Mouse (Mus musculus) erythroblast, embryonic 14.5 days (primary cell): ENCODE measurements around the gene D630039A03Rik. TPM values are rescaled to one million over a fixed set of nuclear protein-coding genes. Genes with fewer than 3 reads are reported as not detected.

Source experiments
- H3K27me3 ChIP-seq: 2 replicates; pipeline ENCODE4 v1.6.1; 2012; ENCODE audit warnings: inconsistent platforms; ENCODE audit not compliant: control insufficient read depth
- H3K36me3 ChIP-seq: 2 replicates; pipeline ENCODE4 v1.6.1; 2012; ENCODE audit warnings: mild to moderate bottlenecking, inconsistent platforms; ENCODE audit not compliant: control insufficient read depth
- H3K4me1 ChIP-seq: 2 replicates; pipeline ENCODE4 v1.6.1; 2012; ENCODE audit warnings: inconsistent platforms; ENCODE audit not compliant: control insufficient read depth
- H3K4me3 ChIP-seq: replicated peaks from 2 replicates; pipeline ENCODE3; 2012; ENCODE audit warnings: moderate library complexity, mild to moderate bottlenecking, inconsistent platforms
- H3K9me3 ChIP-seq: 2 replicates; pipeline ENCODE4 v1.6.1; 2012; ENCODE audit warnings: low read length, inconsistent platforms, mixed read lengths; ENCODE audit not compliant: control insufficient read depth
- GATA1 ChIP-seq: IDR thresholded peaks from 2 replicates; pipeline ENCODE4 v1.6.1; 2012; ENCODE audit warnings: low read length, inconsistent platforms, mixed read lengths
- TAL1 ChIP-seq: IDR thresholded peaks from 3 replicates; pipeline ENCODE4 v1.6.1; 2012; ENCODE audit warnings: low read length, inconsistent platforms, mixed read lengths
- polyA plus RNA-seq: library from polyadenylated mRNA; stranded (reverse); fragments of >175 nt; gene quantifications from 2 replicates; pipeline ENCODE4 v1.2.3, GENCODE M21; 2012

The D630039A03Rik gene
- polyA plus RNA-seq, 1 experiment = not detected

GRCm38 (mm10) chr4:57885186-57885585 is 30.9 kb downstream of the D630039A03Rik start:
- no peaks in the 10 kb centered on the region for H3K4me1 ChIP-seq

GRCm38 (mm10) chr4:57884511-57884910 is 31.6 kb downstream of the D630039A03Rik start:
- Histone ChIP-seq H3K27me3 (no peaks in the 10 kb centered on the region), H3K36me3 (no peaks in the 10 kb centered on the region), H3K4me3 (no peak overlapping the region), H3K9me3 (0 out of 2 replicates have a peak, but pooled peaks cover 4% of the 10 kb centered on the region), H3K4me1 (no peaks in the 10 kb centered on the region)
- TF ChIP-seq TAL1 = no peak
- TF ChIP-seq GATA1 = no peak

More at GRCm38 (mm10) chr4:57885186-57885585, 30.9 kb downstream of the D630039A03Rik start:
- Histone ChIP-seq H3K4me3 (no peak overlapping the region), H3K9me3 (0 out of 2 replicates have a peak, but pooled peaks cover 4% of the 10 kb centered on the region), H3K36me3 (no peaks in the 10 kb centered on the region), H3K27me3 (no peaks in the 10 kb centered on the region)
- no peak for TF ChIP-seq TAL1
- no peak for TF ChIP-seq GATA1

- Histone ChIP-seq H3K36me3 (no peaks in the 10 kb centered on the region), H3K27me3 (no peaks in the 10 kb centered on the region), H3K4me1 (no peaks in the 10 kb centered on the region), H3K4me3 (no peak overlapping the region), H3K9me3 (0 out of 2 replicates have a peak, but pooled peaks cover 4% of the 10 kb centered on the region)
- TF ChIP-seq TAL1 (no peak), GATA1 (no peak)
Observed at GRCm38 (mm10) chr4:57883520-57884421, 32.3 kb downstream of the D630039A03Rik start.

GRCm38 (mm10) chr4:57879804-57880357 is 36.2 kb downstream of the D630039A03Rik start:
- no peaks in the 10 kb centered on the region for H3K4me1 ChIP-seq
- TF ChIP-seq TAL1 = no peak
- TF ChIP-seq GATA1 = no peak
- H3K27me3 ChIP-seq = no peaks in the 10 kb centered on the region
- H3K9me3 ChIP-seq = 0 out of 2 replicates have a peak, but pooled peaks cover 4% of the 10 kb centered on the region
- no peak overlapping the region for H3K4me3 ChIP-seq
- no peaks in the 10 kb centered on the region for H3K36me3 ChIP-seq

GRCm38 (mm10) chr4:57879137-57879536 is 37.0 kb downstream of the D630039A03Rik start:
- H3K36me3 ChIP-seq = no peaks in the 10 kb centered on the region
- H3K4me3 ChIP-seq = no peak overlapping the region
- H3K9me3 ChIP-seq = 0 out of 2 replicates have a peak, but pooled peaks cover 4% of the 10 kb centered on the region
- TF ChIP-seq GATA1 (no peak), TAL1 (no peak)
- H3K27me3 ChIP-seq = no peaks in the 10 kb centered on the region
- H3K4me1 ChIP-seq = no peaks in the 10 kb centered on the region

- no peaks in the 10 kb centered on the region for H3K27me3 ChIP-seq
- H3K4me3 ChIP-seq = no peak overlapping the region
- H3K36me3 ChIP-seq = no peaks in the 10 kb centered on the region
- no peaks in the 10 kb centered on the region for H3K4me1 ChIP-seq
- no peak for TF ChIP-seq GATA1
- TF ChIP-seq TAL1 = no peak
- no peaks in the 10 kb centered on the region for H3K9me3 ChIP-seq
Observed at GRCm38 (mm10) chr4:57867454-57867853, 48.6 kb downstream of the D630039A03Rik start.

GRCm38 (mm10) chr4:57866990-57867389 is 49.1 kb downstream of the D630039A03Rik start:
- TF ChIP-seq TAL1 (no peak), GATA1 (no peak)
- Histone ChIP-seq H3K4me1 (no peaks in the 10 kb centered on the region), H3K27me3 (no peaks in the 10 kb centered on the region), H3K9me3 (no peaks in the 10 kb centered on the region), H3K36me3 (no peaks in the 10 kb centered on the region), H3K4me3 (no peak overlapping the region)

- no peaks in the 10 kb centered on the region for H3K27me3 ChIP-seq
- H3K36me3 ChIP-seq = no peaks in the 10 kb centered on the region
- H3K4me1 ChIP-seq = no peaks in the 10 kb centered on the region
- no peaks in the 10 kb centered on the region for H3K9me3 ChIP-seq
- no peak overlapping the region for H3K4me3 ChIP-seq
- TF ChIP-seq TAL1 = no peak
- no peak for TF ChIP-seq GATA1
Observed at GRCm38 (mm10) chr4:57866088-57866487, 50.0 kb downstream of the D630039A03Rik start.
